Mouse (Mus musculus) ovary, postnatal 14 days (tissue): Measurements from ENCODE around the gene Zfp39.
"Not testable (repeated sequence)": the region's sequence is repeated elsewhere in the genome, so short reads cannot be mapped to it uniquely, and the experiment has no call there.

Source experiments
- DNase-seq: peaks from one replicate; pipeline ENCODE4 v3.0.0; 2022; ENCODE audit warnings: low spot score

Zfp39 gene

GRCm38 (mm10) chr11:58922420-58922819 is 18.4 kb upstream of the Zfp39 start:
- DNase-seq = no peak

DNA sequence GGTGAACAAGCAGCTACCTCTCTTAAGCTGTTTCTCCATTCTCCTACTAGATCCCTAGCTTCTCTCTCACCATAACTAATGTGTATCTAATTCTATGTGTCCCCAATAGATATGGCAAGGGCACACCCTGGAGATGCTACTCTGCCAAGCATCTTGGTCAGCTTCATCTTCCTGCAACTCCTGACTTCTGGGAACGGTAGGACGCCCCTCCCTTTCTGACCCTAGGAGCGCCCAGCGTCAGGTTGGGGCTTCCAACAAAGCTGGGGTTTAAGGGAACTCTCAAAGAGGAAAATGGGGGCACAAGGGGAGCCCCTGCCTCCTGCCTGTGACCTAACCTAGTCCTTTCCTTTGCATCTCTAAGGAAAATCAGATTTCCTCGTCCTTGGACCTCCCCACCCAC is 14.7 kb upstream of the Zfp39 start:
- DNase-seq = no peak

DNA sequence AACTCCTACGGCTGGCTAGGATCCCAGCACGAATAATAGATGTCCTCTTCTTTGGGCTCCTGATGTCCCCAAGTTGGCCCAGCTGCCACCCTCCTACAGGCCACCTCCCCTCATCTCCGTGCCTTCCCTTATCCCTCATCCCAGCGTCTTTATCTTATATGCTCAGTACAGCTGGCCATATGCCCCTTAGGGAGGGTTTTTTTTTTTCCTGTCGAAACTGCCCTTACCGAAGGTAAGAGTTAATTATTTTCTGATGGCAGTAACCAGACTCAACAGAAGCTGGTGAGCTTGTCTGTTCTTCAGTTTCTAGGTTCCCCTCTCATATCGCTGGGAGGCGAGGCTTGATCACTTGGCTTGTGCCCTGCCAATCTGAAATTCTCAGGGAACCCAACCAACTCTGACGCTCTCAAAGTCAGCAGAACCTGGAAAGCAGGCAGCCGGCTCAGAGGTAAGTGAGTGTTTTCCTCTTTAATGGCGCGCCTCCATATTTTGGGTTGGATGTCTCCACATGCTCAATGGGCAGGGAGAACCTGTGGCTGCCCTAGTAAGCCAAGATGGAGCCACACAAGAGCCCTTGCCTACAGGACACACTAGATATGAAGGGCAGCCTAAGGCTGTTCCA is 13.8 kb upstream of the Zfp39 start, which contains the start of gene Btnl10:
Gene Btnl10 (plus strand): TSS at position 164 of the 622 bp plus-strand sequence.
- no peak for DNase-seq

GRCm38 (mm10) chr11:58916879-58917744 is 13.1 kb upstream of the Zfp39 start:
- DNase-seq = no peak

DNA sequence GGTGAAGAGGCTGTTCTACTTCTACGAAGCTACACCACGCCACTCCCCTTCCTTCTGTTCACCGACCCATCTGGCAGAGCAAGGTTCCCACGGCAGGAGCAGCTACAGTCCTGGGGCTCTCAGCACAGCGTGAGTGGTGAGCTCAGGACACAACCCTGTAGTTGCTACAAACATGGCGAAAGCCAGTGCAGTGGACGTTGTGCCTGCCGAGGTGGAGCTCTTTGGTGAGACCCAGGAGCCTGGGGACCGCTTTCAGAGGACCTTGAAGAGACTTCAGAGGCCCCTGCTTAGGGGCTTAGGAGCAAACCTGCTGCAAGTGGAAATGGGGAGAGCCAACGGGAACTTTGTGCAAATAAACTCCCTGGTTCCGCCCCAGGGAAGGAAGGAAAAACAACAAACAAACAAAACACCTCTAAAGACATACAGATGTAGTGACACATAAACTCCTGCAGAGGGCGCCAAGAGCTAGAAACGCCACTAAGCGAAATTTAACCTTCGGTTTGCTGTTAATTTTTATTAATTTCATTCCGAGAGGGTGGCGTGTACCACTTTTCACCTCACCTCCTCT is 10.5 kb upstream of the Zfp39 start:
- no peak for DNase-seq

- no peak for DNase-seq
Measured at GRCm38 (mm10) chr11:58913776-58914175, 9.8 kb upstream of the Zfp39 start.

DNA sequence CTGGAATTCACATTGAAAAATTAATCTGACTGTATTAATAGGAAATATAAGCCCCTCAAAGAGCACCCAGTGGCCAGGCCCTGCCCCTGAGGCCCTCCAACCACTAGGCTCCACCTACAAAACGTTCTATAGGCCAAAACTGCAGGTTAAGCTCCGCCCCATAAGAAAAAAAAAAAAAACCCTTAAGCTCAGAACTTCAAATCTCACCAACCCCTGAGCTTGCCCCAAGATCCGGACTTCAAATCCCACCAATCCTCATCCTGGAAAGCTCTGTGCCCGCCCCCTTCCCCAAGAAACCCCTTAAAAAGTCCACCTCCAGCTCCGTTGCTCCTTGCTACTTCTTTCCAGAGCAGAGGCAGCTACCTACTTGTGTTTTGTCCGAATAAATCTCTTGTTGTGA is 813 bp upstream of the Zfp39 start:
- no peak for DNase-seq

GRCm38 (mm10) chr11:58904410-58904718 is 339 bp upstream of the Zfp39 start:
- no peak for DNase-seq

DNA sequence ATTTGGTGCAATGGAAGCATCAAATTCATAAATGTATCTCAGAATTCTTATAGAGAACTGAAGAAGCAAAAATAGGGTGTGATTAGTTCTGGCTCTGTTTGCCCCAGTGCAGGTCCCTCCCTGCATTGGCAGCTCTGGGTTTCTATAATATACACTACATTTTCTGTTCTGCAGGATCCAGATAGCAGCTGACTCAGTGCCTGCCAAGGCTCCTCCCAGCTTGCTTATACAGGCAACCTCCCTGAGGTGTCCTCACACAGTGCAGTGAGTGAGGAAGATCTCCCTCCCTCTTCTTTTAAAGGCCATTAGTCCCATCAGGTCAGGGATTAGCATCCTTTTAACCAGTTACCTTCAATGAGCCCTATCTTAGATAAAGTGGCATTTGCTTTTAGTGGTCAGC is 2.9 kb downstream of the Zfp39 start:
- DNase-seq = no peak

DNA sequence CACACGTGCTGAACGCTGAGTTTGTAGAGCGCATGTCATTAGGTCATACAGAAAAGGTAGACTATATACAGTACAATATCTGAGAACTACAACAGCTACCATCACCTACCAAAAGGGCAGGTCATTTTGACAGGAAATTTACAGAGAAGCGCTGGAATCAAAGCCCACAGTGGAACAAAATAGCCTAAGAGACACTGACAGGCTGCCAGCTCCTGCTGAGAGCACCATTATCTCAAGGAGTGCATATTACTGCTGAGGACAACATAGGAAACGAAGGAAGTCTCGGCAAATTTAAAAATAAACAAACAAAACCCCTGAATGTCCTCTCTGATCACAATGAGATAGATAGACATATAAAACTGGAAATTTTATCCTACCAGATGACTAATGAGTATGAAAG is 6.5 kb downstream of the Zfp39 start:
- no peak for DNase-seq

- DNase-seq = no peak
Measured at GRCm38 (mm10) chr11:58894456-58894855, 9.6 kb downstream of the Zfp39 start.

DNA sequence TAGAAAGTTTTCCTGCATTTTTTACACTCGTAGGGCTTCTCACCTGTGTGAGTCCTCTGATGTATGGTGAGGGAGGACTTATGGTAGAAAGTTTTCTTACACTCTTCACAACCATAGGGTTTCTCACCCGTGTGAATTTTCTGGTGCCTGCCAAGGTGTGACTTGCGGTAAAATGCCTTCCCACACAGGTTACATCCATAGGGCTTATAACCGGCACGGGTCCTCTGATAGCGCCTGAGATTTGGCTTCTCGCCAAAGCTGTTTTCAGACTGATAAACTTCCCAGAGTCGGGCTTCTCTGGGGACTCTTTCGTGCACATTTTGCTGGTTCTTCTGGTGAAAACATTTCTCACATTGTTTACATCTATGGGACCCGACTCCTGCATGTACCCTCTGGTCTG is 13.5 kb downstream of the Zfp39 start:
- no peak for DNase-seq

GRCm38 (mm10) chr11:58883756-58884155 is 20.3 kb downstream of the Zfp39 start:
- no peak for DNase-seq

- DNase-seq = no peak
Measured at GRCm38 (mm10) chr11:58870961-58871360, 33.1 kb downstream of the Zfp39 start.

DNA sequence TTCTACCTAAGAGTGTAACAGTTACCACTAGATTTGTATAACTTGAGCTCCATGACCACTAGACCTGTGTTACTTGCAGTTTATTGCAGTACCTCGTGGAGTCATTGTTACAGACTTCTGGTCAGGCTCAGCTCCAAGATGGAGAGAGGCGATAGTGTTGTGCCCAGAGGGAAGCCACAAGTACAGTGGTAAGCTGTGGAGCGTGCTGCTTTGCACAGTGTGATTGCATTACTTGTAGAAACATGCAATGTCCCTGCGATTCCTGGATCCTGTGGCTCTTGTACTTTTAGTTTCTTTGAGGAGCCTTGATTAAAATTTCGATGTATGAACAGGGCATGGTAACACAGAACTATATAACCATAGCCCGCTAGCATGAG is 36.1 kb downstream of the Zfp39 start:
- no peak for DNase-seq

DNA sequence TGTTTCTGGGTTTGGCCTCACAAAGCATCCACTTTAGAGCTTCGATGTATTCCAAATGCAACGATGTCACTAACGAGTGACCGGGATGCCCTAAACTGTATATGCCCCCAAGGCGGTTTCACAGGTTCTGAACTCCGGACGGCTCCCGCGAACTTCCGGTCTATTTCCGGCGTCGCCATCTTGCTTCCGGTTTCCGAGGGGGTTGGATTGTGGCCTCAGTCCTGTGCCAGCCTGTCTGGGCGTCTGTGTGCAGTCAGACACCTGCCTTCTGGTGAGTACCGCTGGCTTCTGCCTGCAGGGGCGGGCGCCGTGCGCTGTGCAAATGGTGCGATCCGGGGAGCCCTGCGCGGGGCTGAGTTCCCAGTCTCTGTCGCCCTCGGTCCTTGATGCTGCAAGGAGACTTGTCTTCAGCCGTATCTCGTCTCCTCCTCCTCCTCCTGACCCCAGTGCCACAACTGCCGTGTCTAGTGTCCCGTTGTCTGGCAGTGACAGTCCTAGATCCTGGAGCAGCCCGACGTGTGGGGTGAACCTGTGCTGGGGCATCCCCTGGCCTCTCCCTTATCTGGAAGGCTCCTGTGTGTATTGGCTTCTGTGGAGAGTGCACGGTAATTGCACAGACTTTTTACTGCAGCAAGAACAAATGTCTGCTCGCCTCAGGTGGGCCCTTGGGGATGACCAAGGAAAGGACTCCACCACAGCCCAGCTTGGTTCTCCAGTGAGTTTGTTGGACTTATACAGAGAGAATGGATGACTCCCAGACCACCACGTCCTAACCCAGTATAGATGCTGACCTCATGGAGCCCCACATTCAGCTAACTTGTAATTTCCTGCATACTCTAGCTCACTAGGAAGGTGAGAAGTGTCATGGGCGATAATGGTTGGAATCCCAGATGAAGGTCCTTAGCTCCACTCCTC is 36.7 kb downstream of the Zfp39 start, which contains the start of gene 2810021J22Rik:
Gene 2810021J22Rik (plus strand): TSS at position 178 of the 915 bp plus-strand sequence.
- peak; percentile 69 for DNase-seq

GRCm38 (mm10) chr11:58860744-58861143 is 43.3 kb downstream of the Zfp39 start:
- DNase-seq = no peak

DNA sequence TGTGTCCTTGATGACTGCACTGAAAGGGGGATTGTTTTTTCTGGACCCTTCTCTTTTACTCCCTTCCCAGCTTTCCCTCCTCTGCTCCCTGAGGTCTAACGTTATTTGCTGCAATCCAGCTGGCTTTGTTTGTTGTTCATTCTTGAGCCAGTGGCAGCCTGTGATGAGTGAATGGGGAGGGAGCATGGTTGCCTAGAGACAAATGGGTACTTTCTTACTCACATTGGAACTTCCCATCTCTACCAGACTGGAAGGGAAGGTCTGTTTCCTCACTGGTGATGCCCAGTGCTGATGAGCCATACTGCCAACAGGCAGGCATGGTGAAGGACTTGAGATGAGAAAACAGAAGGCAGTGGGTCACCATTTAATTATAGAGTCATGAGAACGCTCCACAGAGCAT is 54.3 kb downstream of the Zfp39 start:
- DNase-seq = no peak

GRCm38 (mm10) chr11:58847636-58848035 is 56.4 kb downstream of the Zfp39 start:
- no peak for DNase-seq

DNA sequence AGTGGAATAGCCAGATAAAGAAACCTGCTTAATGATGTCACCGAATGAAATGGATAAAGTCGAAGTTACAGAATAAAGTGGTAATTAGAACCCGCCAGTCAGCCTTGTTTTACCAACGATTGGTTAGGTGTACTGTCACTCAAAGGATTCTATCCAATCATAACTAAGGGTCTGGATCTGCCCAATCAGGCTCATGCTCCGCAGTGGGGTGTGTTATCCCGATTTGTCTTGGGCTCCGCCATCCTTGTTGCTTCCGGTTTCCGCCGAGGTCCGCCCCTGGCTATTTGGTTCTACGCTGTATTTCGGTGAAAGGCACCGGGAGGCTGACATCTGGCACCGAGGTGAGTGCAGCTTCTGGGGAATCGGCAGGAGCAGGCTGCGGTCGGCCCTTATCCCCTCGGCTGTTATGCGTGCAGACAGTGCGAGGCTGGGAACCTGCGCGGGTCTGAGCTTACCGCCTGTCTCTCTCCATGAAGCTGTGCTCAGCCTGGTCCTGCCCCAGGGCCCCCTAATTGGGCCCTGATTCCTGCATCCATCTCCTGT is 57.0 kb downstream of the Zfp39 start, which contains the start of gene Gm12258:
Gene Gm12258 (plus strand): TSS at position 240 of the 543 bp plus-strand sequence.
- DNase-seq = peak; percentile 86

- not testable (repeated sequence) for DNase-seq
Measured at GRCm38 (mm10) chr11:58838951-58839350, 65.1 kb downstream of the Zfp39 start, which contains the start of gene Olfr311. TSS of gene Olfr311 (plus strand) at chr11:58839251.
